Mouse (Mus musculus) heart, embryonic 13.5 days (tissue): ENCODE data around the gene Strip2. TPM values are rescaled to one million over a fixed set of nuclear protein-coding genes. Genes with fewer than 3 reads are reported as not detected.

Experiments used
- ATAC-seq: fragments of 200-750 bp; cut with Nextera tagmentation; 2 replicates; pipeline ENCODE4 v1.8.0; 2017; ENCODE audit warnings: moderate TSS enrichment; ENCODE audit not compliant: insufficient number of reproducible peaks, low FRiP score, low TSS enrichment; ENCODE audit errors: extremely low read depth
- H3K27ac ChIP-seq: fragments of 300-500 bp; sonication (generic); replicated peaks from 2 replicates; pipeline ENCODE4 v1.5.1; 2015; ENCODE audit warnings: moderate library complexity, mild to moderate bottlenecking, inconsistent platforms
- H3K27me3 ChIP-seq: fragments of 300-500 bp; sonication (generic); replicated peaks from 2 replicates; pipeline ENCODE4 v1.6.1; 2015; ENCODE audit warnings: mild to moderate bottlenecking, inconsistent platforms
- H3K36me3 ChIP-seq: fragments of 300-500 bp; sonication (generic); 2 replicates; pipeline ENCODE4 v1.6.1; 2015; ENCODE audit warnings: mild to moderate bottlenecking, inconsistent platforms
- H3K4me1 ChIP-seq: fragments of 300-500 bp; sonication (generic); 2 replicates; pipeline ENCODE4 v1.6.1; 2015; ENCODE audit warnings: inconsistent platforms
- H3K4me2 ChIP-seq: fragments of 300-500 bp; sonication (generic); 2 replicates; pipeline ENCODE4 v1.6.1; 2015; ENCODE audit warnings: inconsistent platforms, mild to moderate bottlenecking, moderate library complexity
- H3K4me3 ChIP-seq: fragments of 300-500 bp; sonication (generic); 2 replicates; pipeline ENCODE4 v1.5.1; 2015; ENCODE audit warnings: moderate library complexity, mild to moderate bottlenecking, inconsistent platforms
- H3K9ac ChIP-seq: fragments of 300-500 bp; sonication (generic); 2 replicates; pipeline ENCODE4 v1.6.1; 2015; ENCODE audit warnings: inconsistent platforms, mild to moderate bottlenecking, moderate library complexity
- H3K9me3 ChIP-seq: fragments of 300-500 bp; sonication (generic); 2 replicates; pipeline ENCODE4 v1.6.1; 2016; ENCODE audit warnings: inconsistent platforms
- WGBS: fragments of 180-500 bp; shearing (Covaris S2); methylation state at CpG from one replicate; pipeline ENCODE4 v1.1.7; 2015; ENCODE audit warnings: mixed read lengths; 5-methylcytosine and 5-hydroxymethylcytosine counted together
- polyA plus RNA-seq: library from polyadenylated mRNA; unstranded; fragments of >200 nt; fragmentation: Nextera tagmentation; extraction: Ambion mirVana; gene quantifications from 2 replicates; pipeline ENCODE4 v1.2.1, GENCODE M21; 2015

Gene Strip2
- polyA plus RNA-seq, 1 experiment from 2014 or later, result 37.4 TPM

- H3K27me3 ChIP-seq, result no peaks in the 10 kb centered on the region
- H3K4me3 ChIP-seq, result no peak overlapping the region
- ATAC-seq, result no peak
- no peaks in the 10 kb centered on the region for H3K9me3 ChIP-seq
- H3K9ac ChIP-seq, result no peak overlapping the region
- no peaks in the 10 kb centered on the region for H3K4me1 ChIP-seq
- no peak overlapping the region for H3K27ac ChIP-seq
- H3K36me3 ChIP-seq, result peaks cover 97% of the 10 kb centered on the region
- no peak overlapping the region for H3K4me2 ChIP-seq
These were observed 13.3 kb downstream of the Strip2 start for GRCm38 (mm10) chr6:29930087-29930486.

GRCm38 (mm10) chr6:29930665-29931064 is 13.9 kb downstream of the Strip2 start:
- no peak for ATAC-seq

GRCm38 (mm10) chr6:29931181-29931580 is 14.4 kb downstream of the Strip2 start:
- no peak overlapping the region for H3K4me3 ChIP-seq
- no peak overlapping the region for H3K27ac ChIP-seq
- no peak overlapping the region for H3K4me2 ChIP-seq
- no peak for ATAC-seq
- H3K27me3 ChIP-seq, result no peaks in the 10 kb centered on the region
- no peak overlapping the region for H3K9ac ChIP-seq
- no peaks in the 10 kb centered on the region for H3K4me1 ChIP-seq
- H3K9me3 ChIP-seq, result no peaks in the 10 kb centered on the region
- 76% methylated on average over 4 of the region's 4 CpGs for WGBS
- H3K36me3 ChIP-seq, result peaks cover 97% of the 10 kb centered on the region

More at GRCm38 (mm10) chr6:29930665-29931064, 13.9 kb downstream of the Strip2 start:
- 52% methylated on average over 6 of the region's 6 CpGs for WGBS
- no peaks in the 10 kb centered on the region for H3K27me3 ChIP-seq
- H3K27ac ChIP-seq, result no peak overlapping the region
- H3K36me3 ChIP-seq, result peaks cover 97% of the 10 kb centered on the region
- H3K4me2 ChIP-seq, result no peak overlapping the region
- H3K9me3 ChIP-seq, result no peaks in the 10 kb centered on the region
- no peaks in the 10 kb centered on the region for H3K4me1 ChIP-seq
- no peak overlapping the region for H3K4me3 ChIP-seq
- H3K9ac ChIP-seq, result no peak overlapping the region

GRCm38 (mm10) chr6:29935741-29936140 is 18.9 kb downstream of the Strip2 start:
- no peaks in the 10 kb centered on the region for H3K27me3 ChIP-seq
- H3K9ac ChIP-seq, result no peak overlapping the region
- H3K27ac ChIP-seq, result no peak overlapping the region

GRCm38 (mm10) chr6:29940428-29940827 is 23.6 kb downstream of the Strip2 start:
- H3K9ac ChIP-seq, result no peak overlapping the region
- ATAC-seq, result no peak
- peak overlapping the region; percentile 70 for H3K27ac ChIP-seq
- peaks cover 96% of the 10 kb centered on the region for H3K36me3 ChIP-seq
- no peak overlapping the region for H3K4me3 ChIP-seq
- H3K9me3 ChIP-seq, result no peaks in the 10 kb centered on the region
- 40% methylated on average over 4 of the region's 4 CpGs for WGBS
- H3K27me3 ChIP-seq, result no peaks in the 10 kb centered on the region
- no peak overlapping the region for H3K4me2 ChIP-seq
- peaks cover 12% of the 10 kb centered on the region for H3K4me1 ChIP-seq

More at GRCm38 (mm10) chr6:29935741-29936140, 18.9 kb downstream of the Strip2 start:
- Histone ChIP-seq H3K9me3 (no peaks in the 10 kb centered on the region), H3K4me1 (peaks cover 9% of the 10 kb centered on the region), H3K4me3 (no peak overlapping the region), H3K36me3 (peaks cover 97% of the 10 kb centered on the region), H3K4me2 (no peak overlapping the region)
- 79% methylated on average over 1 of the region's 1 CpGs for WGBS
- ATAC-seq, result no peak

- Histone ChIP-seq H3K9me3 (no peaks in the 10 kb centered on the region), H3K27ac (no peak overlapping the region; the same call in 1 of the 2 replicates), H3K36me3 (peaks cover 95% of the 10 kb centered on the region), H3K4me3 (no peak overlapping the region), H3K27me3 (no peaks in the 10 kb centered on the region), H3K9ac (no peak overlapping the region), H3K4me2 (no peak overlapping the region), H3K4me1 (peaks cover 12% of the 10 kb centered on the region)
- no peak for ATAC-seq
- 58% methylated on average over 2 of the region's 2 CpGs for WGBS
These were observed 24.2 kb downstream of the Strip2 start for GRCm38 (mm10) chr6:29941036-29941435.

GRCm38 (mm10) chr6:29944465-29944864 is 27.7 kb downstream of the Strip2 start:
- 66% methylated on average over 1 of the region's 1 CpGs for WGBS
- Histone ChIP-seq H3K36me3 (peaks cover 77% of the 10 kb centered on the region), H3K4me1 (peaks cover 12% of the 10 kb centered on the region), H3K4me2 (no peak overlapping the region), H3K9ac (no peak overlapping the region), H3K27me3 (no peaks in the 10 kb centered on the region), H3K27ac (no peak overlapping the region), H3K4me3 (no peak overlapping the region), H3K9me3 (no peaks in the 10 kb centered on the region)
- no peak for ATAC-seq

GRCm38 (mm10) chr6:29946568-29946967 is 29.8 kb downstream of the Strip2 start:
- H3K4me2 ChIP-seq, result no peak overlapping the region
- WGBS, result 75% methylated on average over 2 of the region's 2 CpGs
- H3K27ac ChIP-seq, result no peak overlapping the region
- no peak overlapping the region for H3K4me3 ChIP-seq
- H3K9ac ChIP-seq, result no peak overlapping the region
- H3K4me1 ChIP-seq, result no peaks in the 10 kb centered on the region
- H3K36me3 ChIP-seq, result peaks cover 61% of the 10 kb centered on the region
- H3K27me3 ChIP-seq, result no peaks in the 10 kb centered on the region
- no peak for ATAC-seq
- H3K9me3 ChIP-seq, result no peaks in the 10 kb centered on the region

- Histone ChIP-seq H3K27ac (no peak overlapping the region), H3K36me3 (peaks cover 54% of the 10 kb centered on the region), H3K9me3 (no peaks in the 10 kb centered on the region), H3K27me3 (no peaks in the 10 kb centered on the region), H3K9ac (no peak overlapping the region), H3K4me3 (no peak overlapping the region), H3K4me1 (no peaks in the 10 kb centered on the region), H3K4me2 (no peak overlapping the region)
- no peak for ATAC-seq
- WGBS, result 63% methylated on average over 6 of the region's 6 CpGs
These were observed 31.0 kb downstream of the Strip2 start for GRCm38 (mm10) chr6:29947823-29948222.

GRCm38 (mm10) chr6:29956749-29957148 is 39.9 kb downstream of the Strip2 start:
- H3K27me3 ChIP-seq, result no peaks in the 10 kb centered on the region

GRCm38 (mm10) chr6:29958669-29959068 is 41.9 kb downstream of the Strip2 start:
- peaks cover 44% of the 10 kb centered on the region for H3K36me3 ChIP-seq
- WGBS, result 78% methylated on average over 3 of the region's 3 CpGs
- no peaks in the 10 kb centered on the region for H3K27me3 ChIP-seq
- H3K4me3 ChIP-seq, result no peak overlapping the region
- no peak overlapping the region for H3K27ac ChIP-seq
- H3K4me2 ChIP-seq, result no peak overlapping the region
- no peaks in the 10 kb centered on the region for H3K4me1 ChIP-seq
- no peaks in the 10 kb centered on the region for H3K9me3 ChIP-seq
- no peak overlapping the region for H3K9ac ChIP-seq
- no peak for ATAC-seq

More at GRCm38 (mm10) chr6:29956749-29957148, 39.9 kb downstream of the Strip2 start:
- Histone ChIP-seq H3K4me3 (no peak overlapping the region), H3K9ac (peak overlapping the region; percentile 34; the same call in 1 of the 2 replicates), H3K4me2 (no peak overlapping the region), H3K36me3 (peaks cover 51% of the 10 kb centered on the region), H3K9me3 (no peaks in the 10 kb centered on the region), H3K4me1 (no peaks in the 10 kb centered on the region), H3K27ac (no peak overlapping the region)
- no peak for ATAC-seq
- WGBS, result 75% methylated on average over 4 of the region's 4 CpGs

- H3K4me1 ChIP-seq, result no peaks in the 10 kb centered on the region
- H3K9ac ChIP-seq, result no peak overlapping the region
- H3K4me3 ChIP-seq, result no peak overlapping the region
- no peaks in the 10 kb centered on the region for H3K27me3 ChIP-seq
- 73% methylated on average over 6 of the region's 6 CpGs for WGBS
- H3K4me2 ChIP-seq, result no peak overlapping the region
- no peak overlapping the region for H3K27ac ChIP-seq
- H3K36me3 ChIP-seq, result peaks cover 22% of the 10 kb centered on the region
- no peak for ATAC-seq
- no peaks in the 10 kb centered on the region for H3K9me3 ChIP-seq
These were observed 44.3 kb downstream of the Strip2 start for GRCm38 (mm10) chr6:29961081-29961480.
